Mouse (Mus musculus): ENCODE results near the gene Fbxw7.

DNA sequence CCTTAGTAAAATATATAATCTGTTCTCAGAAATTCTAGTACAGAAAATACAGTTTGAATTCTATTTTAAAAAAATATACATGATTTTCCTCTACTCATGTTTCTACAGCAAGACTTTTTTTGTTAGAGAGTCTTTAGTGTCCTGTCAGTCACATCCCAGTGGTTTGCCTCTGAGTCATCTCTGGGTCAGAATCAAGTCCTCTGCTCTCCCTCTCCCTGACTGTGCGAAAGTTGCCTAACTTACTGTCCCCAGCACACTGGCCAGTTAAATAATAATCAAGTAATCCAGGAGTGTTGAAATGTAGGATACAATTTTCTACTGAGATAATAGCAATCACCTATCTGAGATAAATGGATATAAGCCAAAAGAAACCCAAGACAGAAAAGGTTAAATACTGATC is 120.7 kb downstream of the Fbxw7 start:
- TF ChIP-seq CTCF (IDR thresholded peaks at IDR 0.05; ENCODE audit: low read depth): no peak
- no peak for TF ChIP-seq EP300 (IDR thresholded peaks at IDR 0.05; ENCODE audit: low read depth)
